Mouse (Mus musculus) hindbrain, postnatal 0 days (tissue): ENCODE results near the gene Gpbp1l1. TPM values are rescaled to one million over a fixed set of nuclear protein-coding genes. Genes with fewer than 3 reads are reported as not detected.
A peak's percentile ranks its signal among the peaks of the same experiment; 100 is the strongest.

Experiments
- ATAC-seq: fragments of 200-750 bp; cut with Nextera tagmentation; 2 replicates; pipeline ENCODE4 v1.8.0; 2017; ENCODE audit warnings: mild to moderate bottlenecking, moderate TSS enrichment, moderate library complexity
- DNase-seq: peaks from one replicate; pipeline ENCODE4 v3.0.0-alpha.2; 2015; ENCODE audit warnings: low spot score
- H3K27ac ChIP-seq: fragments of 300-500 bp; sonication (generic); 2 replicates; pipeline ENCODE4 v1.5.1; 2014; ENCODE audit warnings: mild to moderate bottlenecking
- H3K27me3 ChIP-seq: fragments of 300-500 bp; sonication (generic); 2 replicates; pipeline ENCODE4 v1.6.1; 2014; ENCODE audit warnings: low read length, mixed read lengths; ENCODE audit not compliant: insufficient read depth
- H3K36me3 ChIP-seq: fragments of 300-500 bp; sonication (generic); 2 replicates; pipeline ENCODE4 v1.6.1; 2014; ENCODE audit warnings: low read length, mixed read lengths; ENCODE audit not compliant: insufficient read depth
- H3K4me1 ChIP-seq: fragments of 300-500 bp; sonication (generic); 2 replicates; pipeline ENCODE4 v1.6.1; 2014; ENCODE audit warnings: antibody characterized with exemption, low read length, mixed read lengths; ENCODE audit not compliant: insufficient read depth
- H3K4me2 ChIP-seq: fragments of 300-500 bp; sonication (generic); 2 replicates; pipeline ENCODE4 v1.6.1; 2014; ENCODE audit warnings: low read depth, mild to moderate bottlenecking, low read length, moderate library complexity, mixed read lengths
- H3K4me3 ChIP-seq: fragments of 300-500 bp; sonication (generic); 2 replicates; pipeline ENCODE4 v1.5.1; 2014; ENCODE audit warnings: low read length
- H3K9ac ChIP-seq: fragments of 300-500 bp; sonication (generic); replicated peaks from 2 replicates; pipeline ENCODE4 v1.6.1; 2014; ENCODE audit warnings: mild to moderate bottlenecking, low read length, moderate library complexity, mixed read lengths
- H3K9me3 ChIP-seq: fragments of 300-500 bp; sonication (generic); 2 replicates; pipeline ENCODE4 v1.6.1; 2016; ENCODE audit warnings: low read length, mixed read lengths
- CTCF ChIP-seq: IDR thresholded peaks from 2 replicates; pipeline ENCODE4 v1.5.1; 2016; ENCODE audit warnings: antibody characterized with exemption, control low read depth, low read depth
- WGBS: fragments of 180-500 bp; shearing (Covaris S2); extraction: QIAGEN DNeasy Blood & Tissue Kit; methylation state at CpG from one replicate; pipeline ENCODE4 v1.1.7; 2014; 5-methylcytosine and 5-hydroxymethylcytosine counted together
- polyA plus RNA-seq: library from polyadenylated mRNA; unstranded; fragments of >200 nt; fragmentation: Nextera tagmentation; extraction: Ambion mirVana; gene quantifications from 2 replicates; pipeline ENCODE4 v1.2.1, GENCODE M21; 2015
- total RNA-seq: library from RNA; depleted of rRNA; stranded (reverse); fragments of >200 nt; gene quantifications from 2 replicates; pipeline ENCODE4 v1.2.3, GENCODE M21; 2014

Gpbp1l1 gene
- total and polyA plus RNA-seq, 2 experiments from 2014 or later = 14.2 to 54.2 TPM

- no peak for TF ChIP-seq CTCF
- Histone ChIP-seq H3K9ac (peak within 1 kb of the TSS; percentile 84), H3K4me3 (peak within 1 kb of the TSS; percentile 96), H3K9me3 (no peaks in the 10 kb centered on the region), H3K27me3 (no peaks in the 10 kb centered on the region), H3K36me3 (peaks cover 8% of the 10 kb centered on the region; the same call in 1 of the 2 replicates), H3K27ac (peak within 1 kb of the TSS; percentile 96), H3K4me1 (peaks cover 6% of the 10 kb centered on the region), H3K4me2 (peak within 1 kb of the TSS; percentile 91)
- DNase-seq = peak; percentile 90
- 4% methylated on average over 23 of the region's 23 CpGs for WGBS
- no peak for ATAC-seq
These were observed 1.8 kb upstream of the Gpbp1l1 start, which contains the start of gene Tmem69 for GRCm38 (mm10) chr4:116555413-116556300. Tmem69 (minus strand) TSS chr4:116555936.

- ATAC-seq (peak; percentile 96), DNase-seq (peak; percentile 96)
- Histone ChIP-seq H3K36me3 (peaks cover 8% of the 10 kb centered on the region; the same call in 1 of the 2 replicates), H3K9me3 (no peaks in the 10 kb centered on the region), H3K4me1 (peaks cover 6% of the 10 kb centered on the region), H3K27ac (peak overlapping the region; percentile 96), H3K4me2 (peak overlapping the region; percentile 91), H3K27me3 (no peaks in the 10 kb centered on the region), H3K4me3 (peak overlapping the region; percentile 96), H3K9ac (peak overlapping the region; percentile 84)
- 1% methylated on average over 28 of the region's 28 CpGs for WGBS
- peak; percentile 16; the same call in 1 of the 2 replicates for TF ChIP-seq CTCF
These were observed 725 bp upstream of the Gpbp1l1 start for GRCm38 (mm10) chr4:116556561-116557305.

GRCm38 (mm10) chr4:116558151-116558882 is 859 bp downstream of the Gpbp1l1 start:
- no peak for TF ChIP-seq CTCF
- ATAC-seq (no peak), DNase-seq (peak; percentile 6)
- peaks cover 4% of the 10 kb centered on the region; the same call in 1 of the 2 replicates for H3K36me3 ChIP-seq
- peak overlapping the region; percentile 84 for H3K9ac ChIP-seq
- H3K9me3 ChIP-seq = no peaks in the 10 kb centered on the region
- WGBS = 5% methylated on average over 15 of the region's 15 CpGs
- H3K4me2 ChIP-seq = peak overlapping the region; percentile 91
- no peaks in the 10 kb centered on the region for H3K27me3 ChIP-seq
- peak overlapping the region; percentile 96 for H3K27ac ChIP-seq
- peak overlapping the region; percentile 96 for H3K4me3 ChIP-seq
- peaks cover 6% of the 10 kb centered on the region for H3K4me1 ChIP-seq

GRCm38 (mm10) chr4:116595793-116596192 is 38.3 kb downstream of the Gpbp1l1 start:
- no peaks in the 10 kb centered on the region for H3K9me3 ChIP-seq
- no peak for TF ChIP-seq CTCF
- no peaks in the 10 kb centered on the region for H3K27me3 ChIP-seq
- H3K4me2 ChIP-seq = peak overlapping the region; percentile 85
- WGBS = 87% methylated on average over 8 of the region's 8 CpGs
- peaks cover 36% of the 10 kb centered on the region for H3K36me3 ChIP-seq
- peaks cover 4% of the 10 kb centered on the region; the same call in 1 of the 2 replicates for H3K4me1 ChIP-seq
- no peak overlapping the region for H3K27ac ChIP-seq
- H3K9ac ChIP-seq = no peak overlapping the region
- no peak for ATAC-seq
- H3K4me3 ChIP-seq = no peak overlapping the region
- DNase-seq = no peak

GRCm38 (mm10) chr4:116596379-116596778 is 38.9 kb downstream of the Gpbp1l1 start, which contains the start of gene Ccdc17:
Ccdc17 (plus strand) TSS chr4:116596654.
- ATAC-seq = no peak
- peak within 1 kb of the TSS; percentile 85 for H3K4me2 ChIP-seq
- peaks cover 36% of the 10 kb centered on the region for H3K36me3 ChIP-seq
- H3K27ac ChIP-seq = peak within 1 kb of the TSS; percentile 83
- no peaks in the 10 kb centered on the region for H3K27me3 ChIP-seq
- H3K4me1 ChIP-seq = peaks cover 4% of the 10 kb centered on the region; the same call in 1 of the 2 replicates
- H3K9me3 ChIP-seq = no peaks in the 10 kb centered on the region
- peak within 1 kb of the TSS; percentile 76 for H3K9ac ChIP-seq
- no peak for TF ChIP-seq CTCF
- no peak for DNase-seq
- peak within 1 kb of the TSS; percentile 68 for H3K4me3 ChIP-seq
- WGBS = 28% methylated on average over 5 of the region's 5 CpGs
